Mouse (Mus musculus) testis, adult 2 months (tissue): ENCODE measurements around the gene Naip1.

Source experiments
- CTCF ChIP-seq: fragments of 200-500 bp; IDR thresholded peaks from 2 replicates; pipeline ENCODE4 v1.5.1; 2012; ENCODE audit warnings: low read depth, mild to moderate bottlenecking, inconsistent platforms, low read length, moderate library complexity; ENCODE audit not compliant: control insufficient read depth, insufficient read depth, insufficient replicate concordance
- POLR2A ChIP-seq: fragments of 200-500 bp; IDR thresholded peaks from 2 replicates; pipeline ENCODE4 v1.6.1; 2012; ENCODE audit warnings: low read depth, mild to moderate bottlenecking, inconsistent platforms, low read length, moderate library complexity; ENCODE audit not compliant: control insufficient read depth

DNA sequence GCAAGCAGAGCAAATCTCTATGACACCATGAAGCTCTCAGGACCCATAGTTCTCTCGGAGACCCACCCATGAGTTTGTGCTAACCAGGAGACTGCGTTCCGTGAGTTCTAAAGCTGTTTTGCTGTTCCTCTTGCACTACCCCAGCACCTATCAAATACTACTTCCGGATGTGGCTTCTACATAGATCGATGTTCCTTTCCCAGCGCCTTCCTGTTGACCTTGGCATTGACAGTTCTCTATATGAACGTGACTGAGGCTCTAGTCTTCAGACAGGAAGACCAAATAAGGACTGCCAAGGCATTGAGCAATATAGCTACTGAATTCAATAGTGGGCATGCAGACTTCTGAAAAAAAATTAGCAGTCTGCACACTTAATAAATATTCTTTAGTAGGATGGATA lies 44.4 kb downstream of the Naip1 start:
- TF ChIP-seq POLR2A (no peak), CTCF (no peak)
